Mouse (Mus musculus): ENCODE measurements around the gene Fkbp6. TPM values are rescaled to one million over a fixed set of nuclear protein-coding genes. Genes with fewer than 3 reads are reported as not detected.

Gene Fkbp6
- total RNA-seq (2023): not detected

DNA sequence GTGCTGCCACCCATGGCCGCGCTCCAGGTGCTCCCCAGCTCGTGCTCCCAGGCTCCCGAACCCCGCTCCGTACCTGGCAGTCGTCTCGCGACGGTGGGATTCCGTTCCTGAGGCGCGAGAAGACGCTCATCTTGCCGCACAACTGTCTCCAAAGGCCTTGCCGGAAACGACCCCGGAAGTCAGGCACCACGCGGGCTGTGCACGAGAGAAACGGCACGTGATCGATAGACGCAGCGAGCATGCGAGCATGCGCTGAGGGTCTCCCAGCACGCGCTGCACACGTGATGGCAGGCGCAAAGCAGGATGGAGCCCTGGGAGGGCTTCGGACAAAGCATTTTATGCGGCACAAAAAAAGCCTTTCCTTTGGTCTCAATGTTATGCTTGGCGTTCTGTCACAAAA, at the start of gene Fkbp6:
Gene Fkbp6 (minus strand): TSS at position 183 of the 400 bp plus-strand sequence.

DNA sequence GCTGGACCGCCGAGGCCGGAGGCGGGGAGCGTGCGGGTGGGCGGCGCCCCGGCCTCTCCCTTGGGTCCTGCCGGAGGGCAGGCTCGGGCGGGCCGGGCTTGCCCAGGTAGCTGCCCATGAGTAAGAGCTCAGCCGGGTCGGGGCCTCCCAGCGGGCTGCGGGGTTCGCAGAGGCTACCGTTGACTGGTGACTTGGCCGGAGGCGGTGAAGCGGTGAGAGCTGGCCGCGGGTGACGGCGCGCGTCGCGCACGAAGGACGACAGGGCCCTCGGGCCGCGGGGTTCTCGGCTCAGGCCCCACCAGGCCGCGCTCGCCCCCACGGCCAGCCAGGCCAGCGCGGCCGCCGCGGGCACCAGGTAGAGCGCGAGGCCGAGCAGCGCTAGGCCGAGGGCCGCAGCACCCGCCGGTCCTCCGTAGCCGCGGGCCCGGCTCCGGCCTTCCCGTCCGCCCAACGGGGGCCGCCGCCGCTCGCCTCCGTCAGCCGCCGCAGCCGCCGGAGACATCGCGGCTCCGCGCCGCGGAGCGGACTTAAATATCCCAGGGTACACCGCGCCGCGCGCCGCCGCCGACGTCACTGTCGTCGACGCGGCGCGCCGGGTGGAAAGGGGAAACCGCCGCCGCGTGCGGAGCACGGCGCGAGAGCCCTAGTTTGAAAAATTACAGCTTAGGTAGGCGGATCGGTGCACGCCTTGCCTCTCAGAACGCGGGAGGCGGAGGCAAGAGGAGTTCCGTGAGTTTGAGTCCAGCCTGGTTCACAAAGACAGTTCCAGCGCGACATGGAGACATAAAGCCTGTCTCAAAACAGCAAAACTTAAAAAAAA, 44.4 kb upstream of the Fkbp6 start, which contains the start of gene Pom121:
Gene Pom121 (minus strand): TSS at position 543 of the 820 bp plus-strand sequence.

DNA sequence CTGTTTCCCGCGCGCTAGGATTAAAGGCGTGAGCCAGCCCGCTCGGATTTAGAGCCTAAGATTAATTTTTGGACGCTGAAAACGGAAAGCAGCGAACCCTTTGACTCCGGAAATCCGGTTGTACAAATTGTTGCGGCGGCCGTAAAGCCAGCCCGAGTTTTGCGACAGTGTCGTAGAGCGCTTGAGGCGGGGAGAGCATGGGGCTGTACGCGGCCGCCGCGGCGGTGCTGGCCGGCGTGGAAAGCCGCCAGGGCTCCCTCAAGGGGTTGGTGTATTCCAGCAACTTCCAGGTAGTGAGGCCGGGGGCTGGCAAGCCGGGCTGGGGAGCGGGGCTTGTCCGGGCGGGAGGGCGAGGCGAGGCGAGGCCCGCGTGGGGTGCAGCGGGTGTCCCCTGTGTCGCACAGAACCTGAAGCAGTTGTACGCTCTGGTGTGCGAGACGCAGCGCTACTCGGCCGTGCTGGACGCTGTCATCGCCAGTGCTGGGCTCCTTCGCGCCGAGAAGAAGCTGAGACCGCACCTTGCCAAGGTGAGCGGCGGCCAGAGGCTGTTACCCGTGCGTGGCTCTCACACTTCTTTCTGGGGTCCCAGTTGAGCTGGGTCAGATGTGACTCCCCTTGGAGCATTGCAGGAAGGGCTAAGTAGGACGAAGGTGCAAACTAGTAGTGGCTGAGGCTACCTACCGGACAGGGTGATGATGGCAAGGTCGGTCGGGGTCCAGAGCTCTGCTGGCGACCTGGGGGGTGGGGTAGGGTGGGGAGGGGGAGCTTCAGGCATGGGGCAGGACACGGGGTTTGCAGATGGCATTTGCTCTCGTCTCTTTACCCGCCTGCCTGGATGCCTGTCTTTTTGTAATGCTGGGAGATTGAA, 20.2 kb upstream of the Fkbp6 start, which contains the start of gene Nsun5:
Gene Nsun5 (plus strand): TSS at position 167 of the 868 bp plus-strand sequence.

DNA sequence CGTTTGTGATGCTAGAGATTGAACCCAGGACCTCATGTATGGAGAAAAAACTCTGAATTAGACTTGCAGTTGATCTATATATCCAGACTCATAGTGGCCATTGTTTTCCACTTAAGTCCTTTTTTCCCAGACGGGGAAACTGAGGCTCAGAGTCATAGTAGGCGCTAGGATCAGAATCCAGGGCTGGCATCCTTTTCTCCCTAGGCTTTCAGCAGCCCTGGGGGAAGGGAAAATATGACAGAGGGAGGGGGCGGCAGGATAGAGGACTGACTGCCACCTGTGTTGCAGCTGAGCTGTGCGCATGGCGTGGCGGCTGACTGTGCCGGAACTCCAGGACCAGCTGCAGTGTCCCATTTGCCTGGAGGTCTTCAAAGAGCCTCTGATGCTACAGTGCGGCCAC, 3.2 kb upstream of the Fkbp6 start, which contains the start of gene Trim50:
Gene Trim50 (plus strand): TSS at position 301 of the 400 bp plus-strand sequence.

DNA sequence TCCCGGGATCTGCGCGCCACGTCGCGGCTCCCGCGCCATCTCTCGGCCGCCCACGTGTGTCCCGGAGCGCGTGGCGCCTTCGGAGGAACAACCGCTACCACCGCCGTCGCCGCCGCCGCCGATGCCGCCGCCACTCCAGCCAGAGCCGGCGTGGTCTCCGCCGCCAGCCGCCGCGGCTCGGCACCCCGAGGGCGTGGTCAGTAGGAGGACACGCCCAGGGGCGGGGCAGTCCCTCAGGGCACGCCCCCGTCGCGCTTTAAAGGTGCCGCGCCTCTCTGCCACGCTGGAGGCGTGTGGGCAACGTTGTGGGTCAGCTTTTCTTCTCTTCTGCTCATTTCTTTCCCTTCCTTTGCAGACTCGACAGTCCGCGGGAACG, 98.8 kb downstream of the Fkbp6 start, which contains the start of gene Fzd9:
Gene Fzd9 (minus strand): TSS at position 152 of the 376 bp plus-strand sequence.

Other genes with a start within 250 kb of the Fkbp6 start
- gene Tbl2, start 200.4 kb downstream of the Fkbp6 start, total RNA-seq (2023): 10 to 100 TPM; 10.6 to 11.1 TPM
- 10 to 100 TPM; 25.0 to 30.1 TPM for gene Bcl7b, start 181.8 kb downstream of the Fkbp6 start, total RNA-seq (2023)
- gene Baz1b, start 162.8 kb downstream of the Fkbp6 start, total RNA-seq (2023): 10 to 100 TPM; 83.4 to 84.8 TPM
- not detected for gene Fzd9, start 98.8 kb downstream of the Fkbp6 start, total RNA-seq (2023)
- not detected for gene Trim50, start 3.3 kb upstream of the Fkbp6 start, total RNA-seq (2023)
- 1 to 10 TPM; 5.4 to 9.4 TPM for gene Nsun5, start 19.9 kb upstream of the Fkbp6 start, total RNA-seq (2023)
- 10 to 100 TPM; 28.9 to 32.5 TPM for gene Pom121, start 44.5 kb upstream of the Fkbp6 start, total RNA-seq (2023)
- gene Hip1, start 195.1 kb upstream of the Fkbp6 start, total RNA-seq (2023): 10 to 100 TPM; 33.3 to 49.7 TPM
- gene Ccl26, start 213.5 kb upstream of the Fkbp6 start, total RNA-seq (2023): not detected
- gene Ccl24, start 223.0 kb upstream of the Fkbp6 start, total RNA-seq (2023): 1 to 10 TPM in 1 of 2 experiments, not detected in 1; 1.3 TPM